Mouse (Mus musculus): ENCODE measurements around the gene Srpk2.
"Not testable (repeated sequence)": the region's sequence is repeated elsewhere in the genome, so short reads cannot be mapped to it uniquely, and the experiment has no call there.

Srpk2 gene

DNA sequence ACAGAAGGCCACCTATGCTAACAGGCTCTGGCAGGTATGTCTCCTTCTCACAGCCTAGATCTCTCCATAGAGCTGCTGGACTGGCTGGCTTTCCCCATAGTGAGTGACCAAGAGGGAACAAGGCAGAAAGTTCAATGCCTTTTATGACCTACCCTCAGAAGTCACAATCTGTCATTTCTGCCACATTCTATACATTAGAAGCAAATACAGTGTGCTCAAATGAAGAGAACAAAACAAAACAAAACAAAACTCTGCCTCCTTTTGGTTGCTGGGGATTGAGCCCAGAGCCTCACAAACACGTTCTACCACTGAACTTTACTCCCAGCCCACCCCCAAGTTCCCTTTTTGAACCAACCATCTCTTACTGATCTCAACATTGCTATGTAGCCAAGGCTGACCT lies at the start of gene Srpk2:
Gene Srpk2 (minus strand): TSS at position 101 of the 400 bp plus-strand sequence.
- in situ Hi-C loops (cut with MboI; ENCODE audit: low sequenced_read_pairs): no loop called here

DNA sequence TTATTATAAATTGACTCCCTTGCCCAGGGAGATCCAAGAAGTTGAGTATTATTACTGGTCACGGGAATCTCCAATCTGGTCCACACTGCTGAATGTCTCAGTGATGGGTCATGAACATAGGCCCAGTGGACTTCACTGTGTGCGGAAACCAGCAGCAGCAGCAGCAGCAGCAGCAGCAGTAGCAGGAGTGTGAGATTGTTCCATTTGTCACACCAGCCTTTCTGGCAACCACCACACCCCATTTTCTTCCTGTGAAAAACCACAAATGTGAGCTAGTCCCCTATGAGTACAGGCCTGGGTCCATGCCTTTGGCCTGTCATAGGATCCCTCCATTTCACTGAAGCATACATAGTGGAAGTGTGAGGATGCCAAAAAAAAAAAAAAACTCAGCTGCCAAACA lies 37.5 kb upstream of the Srpk2 start:
- in situ Hi-C loops (cut with MboI; ENCODE audit: low sequenced_read_pairs): no loop called here

DNA sequence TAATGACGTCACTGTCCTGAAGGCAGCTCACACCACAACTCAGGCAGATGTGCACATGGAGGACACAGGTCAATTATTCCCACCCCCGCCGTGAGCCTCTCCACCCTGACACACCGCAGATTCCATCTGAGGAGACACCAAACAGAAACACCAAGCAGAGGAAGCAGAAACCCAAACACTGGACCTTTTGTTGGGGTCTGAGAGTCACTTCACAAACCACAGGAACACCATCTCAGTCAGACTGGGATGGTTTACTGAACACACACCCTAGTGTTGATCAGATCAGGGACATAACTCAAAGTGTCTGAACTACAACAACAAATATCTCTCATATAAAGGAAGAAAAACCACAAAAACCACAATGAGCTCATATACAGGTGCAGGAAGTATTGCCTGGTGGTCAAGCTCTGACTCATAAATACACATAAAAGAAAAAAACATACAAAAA lies 34.5 kb upstream of the Srpk2 start:
- in situ Hi-C loops (cut with MboI; ENCODE audit: low sequenced_read_pairs): no loop called here

DNA sequence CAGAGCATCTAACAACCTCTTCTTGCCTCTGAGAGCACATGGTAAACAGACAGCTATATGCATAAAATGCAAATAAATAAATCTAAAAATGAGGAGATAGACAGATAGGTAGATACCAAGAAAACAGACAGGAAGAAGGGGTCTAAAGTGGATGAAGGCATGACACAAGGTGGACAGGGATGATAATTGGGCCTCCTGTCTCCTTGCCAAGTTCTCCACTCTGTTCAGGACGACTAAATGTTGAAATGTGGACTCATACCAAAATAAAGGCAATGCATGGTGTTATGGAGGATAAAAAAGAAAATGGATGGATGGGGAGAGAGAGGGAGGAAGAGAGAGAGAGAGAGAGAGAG lies 33.7 kb upstream of the Srpk2 start:
- in situ Hi-C loops (cut with MboI; ENCODE audit: low sequenced_read_pairs): no loop called here

DNA sequence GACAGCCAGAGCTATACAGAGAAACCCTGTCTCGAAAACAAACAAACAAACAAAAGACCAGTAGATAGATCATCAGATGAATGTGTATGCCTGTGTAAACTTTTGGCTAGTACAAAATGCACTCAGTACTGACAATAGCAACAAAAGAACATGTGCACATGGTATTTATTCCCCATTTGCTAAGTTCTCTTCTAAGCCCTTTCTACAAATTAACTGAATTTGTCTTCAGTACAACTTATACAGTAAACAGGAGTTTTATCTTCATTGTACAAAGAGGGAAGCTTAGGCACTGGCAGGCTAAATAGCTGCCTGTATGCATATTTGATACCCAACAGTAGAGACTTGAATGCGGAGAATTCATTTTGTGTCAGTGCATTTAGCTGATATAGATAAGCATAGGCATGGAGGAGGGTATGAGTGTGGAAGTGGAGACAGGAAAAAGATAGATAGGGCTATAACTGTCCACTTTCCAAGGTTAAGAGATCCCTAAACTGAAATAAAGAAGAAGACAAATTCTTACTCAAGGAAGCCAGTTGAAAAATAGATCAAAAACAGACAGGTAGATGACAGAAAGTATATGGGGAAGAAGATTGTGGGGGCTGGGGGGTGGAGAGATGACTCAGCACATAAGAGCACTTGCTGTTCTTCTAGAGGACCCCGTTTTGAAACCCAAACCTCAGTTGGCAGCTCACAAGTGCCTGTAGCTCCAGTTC lies 33.2 kb upstream of the Srpk2 start:
- in situ Hi-C loops (cut with MboI; ENCODE audit: low sequenced_read_pairs): no loop called here

DNA sequence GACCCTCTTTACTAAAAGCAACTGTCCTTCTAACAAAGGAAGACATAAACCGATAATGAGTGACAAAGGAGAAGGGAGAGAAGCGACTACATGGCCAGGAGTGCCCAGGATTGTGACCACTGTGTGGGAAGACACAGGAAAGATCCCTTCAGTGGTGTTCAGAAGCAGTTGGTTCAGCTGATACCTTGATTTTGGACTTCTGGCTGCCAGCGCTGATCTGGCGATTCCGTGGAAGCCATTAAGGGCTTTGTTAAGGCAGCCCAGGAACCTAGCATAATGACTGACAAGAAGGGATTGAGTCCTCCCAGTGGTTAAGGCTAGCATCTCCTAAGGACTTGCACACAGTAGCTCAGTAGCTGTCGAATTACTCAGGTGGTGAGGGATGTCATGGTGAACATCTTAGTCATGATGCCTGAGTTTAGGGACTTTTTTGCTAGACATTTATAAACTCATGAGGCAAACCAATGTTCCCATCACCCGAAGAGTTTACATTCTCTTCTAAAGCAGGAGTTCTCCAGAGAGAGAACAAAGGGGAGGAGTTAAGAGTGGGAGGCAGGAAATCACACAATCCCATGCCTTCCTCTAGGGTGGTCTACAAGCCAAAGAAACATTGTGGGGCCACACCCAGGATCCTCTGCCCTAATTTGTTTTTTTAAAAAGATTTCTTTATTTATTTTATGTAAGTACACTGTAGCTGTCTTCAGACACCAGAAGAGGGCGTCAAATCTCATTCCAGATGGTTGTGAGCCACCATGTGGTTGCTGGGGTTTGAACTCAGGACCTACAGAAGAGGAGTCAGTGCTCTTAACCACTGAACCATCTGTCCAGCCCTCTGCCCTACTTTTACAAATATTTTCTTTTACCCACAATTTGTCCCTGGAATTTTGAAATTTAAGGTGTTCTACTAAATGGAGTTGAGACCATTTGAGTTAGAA lies 29.3 kb upstream of the Srpk2 start:
- in situ Hi-C loops (cut with MboI; ENCODE audit: low sequenced_read_pairs): no loop called here

DNA sequence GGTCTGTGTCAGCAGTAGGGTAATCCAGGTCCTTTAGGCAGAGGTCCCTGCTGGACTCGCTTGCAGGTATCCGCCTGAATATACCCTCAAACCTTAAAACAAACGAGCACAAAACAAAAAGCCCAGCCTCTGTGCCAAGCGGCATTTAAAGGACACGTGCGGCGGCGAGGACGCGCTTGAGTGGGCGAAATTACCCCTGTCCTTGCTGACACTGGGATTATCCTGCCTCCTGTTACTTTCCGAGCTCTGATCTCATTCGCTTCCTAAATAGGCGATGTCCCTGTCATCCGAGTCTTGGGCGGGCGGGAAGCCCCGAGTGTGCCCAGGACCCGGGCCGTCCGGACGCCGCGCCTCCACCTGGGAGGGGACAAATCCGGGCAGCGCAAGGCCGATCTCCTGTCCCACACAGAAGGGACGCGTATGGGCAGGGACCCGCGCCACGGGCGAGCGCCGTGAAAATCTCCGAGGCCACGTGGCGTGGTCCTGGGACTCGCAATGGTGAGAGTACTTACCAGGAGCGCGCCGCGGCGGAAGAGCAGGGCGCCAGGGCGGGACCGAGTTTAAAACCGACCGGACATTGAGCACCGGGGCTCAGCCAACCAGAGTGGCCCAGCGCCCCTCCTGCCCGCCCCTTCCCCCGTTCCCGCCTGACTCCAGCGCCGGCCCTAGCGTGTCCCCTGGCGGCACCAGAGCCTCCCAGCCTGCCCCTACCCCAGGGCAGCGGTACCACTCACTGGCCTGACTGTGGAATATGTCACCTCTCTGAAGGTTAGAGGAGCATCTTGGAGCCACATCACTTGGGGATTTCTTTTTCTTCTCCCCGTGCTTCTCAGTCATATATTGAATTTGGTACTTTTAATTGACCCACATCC lies 27.9 kb upstream of the Srpk2 start:
- in situ Hi-C loops (cut with MboI; ENCODE audit: low sequenced_read_pairs): no loop called here

DNA sequence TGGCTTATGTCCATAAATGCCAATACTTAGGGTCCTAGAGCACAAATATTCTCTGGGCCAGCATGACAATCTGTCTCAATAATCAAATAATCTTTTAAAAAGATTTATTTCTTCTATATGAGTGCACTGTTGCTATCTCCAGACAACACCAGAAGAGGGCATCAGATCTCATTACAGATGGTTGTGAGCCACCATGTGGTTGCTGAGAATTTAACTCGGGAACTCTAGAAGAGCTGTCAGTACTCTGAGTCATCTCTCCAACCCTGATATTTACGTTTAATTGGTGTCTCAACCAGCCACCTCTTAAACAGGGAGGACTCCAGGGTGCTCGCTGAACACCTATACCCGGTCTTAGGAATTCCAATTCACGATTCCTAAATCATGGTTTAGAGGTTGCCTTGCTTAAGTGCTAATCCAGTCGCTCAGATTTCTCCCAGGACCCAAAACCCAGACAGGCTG lies 27.3 kb upstream of the Srpk2 start:
- in situ Hi-C loops (cut with MboI; ENCODE audit: low sequenced_read_pairs): not testable (repeated sequence)

DNA sequence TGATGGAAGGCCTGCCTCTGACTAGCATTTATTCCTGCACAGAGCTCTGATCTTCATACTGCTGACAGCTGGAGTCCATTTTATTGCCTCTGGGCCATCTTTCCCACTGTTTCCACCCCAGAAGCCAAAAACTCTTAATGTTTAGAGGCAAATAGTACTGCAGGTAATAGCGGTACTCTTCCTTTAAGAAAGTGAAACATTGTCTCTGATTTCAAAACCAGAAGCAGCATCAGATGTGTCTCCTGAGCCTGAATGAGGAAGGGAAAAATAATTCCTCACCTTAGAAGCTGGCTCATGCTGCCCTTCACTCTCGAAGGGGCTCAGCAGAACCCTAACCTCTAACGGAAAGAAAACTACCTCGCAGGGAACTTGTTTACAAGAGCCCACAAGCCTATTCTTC lies 26.8 kb upstream of the Srpk2 start:
- in situ Hi-C loops (cut with MboI; ENCODE audit: low sequenced_read_pairs): no loop called here

DNA sequence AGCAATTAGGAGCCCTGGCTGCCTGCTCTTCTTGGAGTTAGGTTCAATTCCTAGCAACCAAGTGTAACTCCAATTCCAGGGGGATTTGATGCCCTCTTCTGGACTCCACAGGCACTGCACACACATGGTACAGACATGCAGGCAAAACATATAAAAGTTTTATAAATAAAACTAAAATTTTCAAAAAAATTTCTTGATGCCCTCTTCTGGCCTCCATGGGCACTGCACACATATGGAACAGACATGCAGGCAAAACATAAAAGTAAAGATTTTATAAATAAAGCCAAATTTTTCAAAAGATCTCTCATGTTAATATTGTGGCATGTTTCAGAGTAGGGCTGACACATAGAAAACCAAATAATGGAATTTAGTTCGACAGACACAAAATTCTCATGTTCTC lies 25.2 kb upstream of the Srpk2 start:
- in situ Hi-C loops (cut with MboI; ENCODE audit: low sequenced_read_pairs): no loop called here

DNA sequence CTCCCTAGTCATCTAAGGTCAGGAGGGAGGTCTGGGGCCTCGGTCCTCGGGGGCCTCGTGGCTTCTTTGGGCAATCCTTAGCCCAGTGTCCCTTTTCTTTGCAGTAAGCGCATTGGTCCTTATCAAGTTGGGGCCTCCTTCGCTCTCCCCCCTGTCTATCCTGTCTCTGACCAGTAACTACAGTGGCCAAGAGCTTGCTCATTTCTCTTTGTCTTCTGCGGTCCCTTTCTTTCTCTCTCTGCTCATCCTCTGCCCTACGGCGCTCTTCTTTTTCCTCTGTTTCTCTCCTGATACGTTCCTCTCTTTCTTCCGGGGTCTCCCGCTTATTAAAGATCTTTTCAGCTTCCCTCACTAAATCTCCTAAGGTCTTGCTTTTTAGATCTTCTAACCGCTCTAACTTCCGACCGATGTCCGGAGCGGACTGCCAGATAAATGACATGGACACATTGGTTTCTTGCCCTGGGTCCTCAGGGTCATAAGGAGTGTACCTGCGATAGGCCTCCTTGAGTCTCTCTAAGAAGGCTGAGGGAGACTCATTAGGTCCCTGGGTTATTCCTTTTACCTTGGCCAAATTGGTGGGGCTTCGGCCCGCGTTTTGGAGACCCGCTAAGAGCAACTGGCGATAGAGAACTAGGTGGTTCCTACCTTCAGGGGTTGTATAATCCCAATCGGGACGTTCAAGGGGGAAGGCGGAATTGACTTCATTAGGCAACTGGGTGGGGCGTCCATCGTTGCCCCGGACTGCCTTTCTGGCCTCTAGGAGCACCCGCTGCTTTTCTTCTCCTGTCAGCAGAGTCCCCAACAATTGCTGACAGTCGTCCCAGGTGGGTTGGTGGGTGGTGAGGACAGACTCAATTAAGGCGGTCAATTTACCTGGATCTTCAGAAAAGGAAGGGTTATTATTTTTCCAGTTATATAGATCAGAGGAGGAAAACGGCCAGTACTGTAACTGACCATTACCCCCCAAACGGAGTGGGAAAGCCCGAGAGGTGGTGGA lies 22.5 kb upstream of the Srpk2 start:
- in situ Hi-C loops (cut with MboI; ENCODE audit: low sequenced_read_pairs): not testable (repeated sequence)

DNA sequence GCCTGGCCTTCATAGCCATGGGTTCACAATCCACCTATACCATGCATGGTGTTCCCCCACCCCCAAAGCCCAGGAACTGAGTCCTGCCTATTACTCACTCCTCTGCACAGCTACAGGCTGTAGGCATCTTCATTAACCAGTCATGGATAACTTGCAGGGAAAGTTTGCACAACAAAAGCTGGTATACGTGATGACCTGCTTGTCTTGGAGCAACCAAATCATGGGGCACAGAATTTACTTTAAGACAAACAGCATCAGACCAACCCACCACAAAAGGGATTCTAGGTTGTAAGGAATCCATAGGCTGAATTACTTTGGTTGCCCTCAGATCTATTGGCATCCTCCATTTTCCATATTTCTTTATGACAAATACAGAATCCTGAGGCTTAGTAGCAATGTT lies 13.0 kb upstream of the Srpk2 start:
- in situ Hi-C loops (cut with MboI; ENCODE audit: low sequenced_read_pairs): no loop called here

DNA sequence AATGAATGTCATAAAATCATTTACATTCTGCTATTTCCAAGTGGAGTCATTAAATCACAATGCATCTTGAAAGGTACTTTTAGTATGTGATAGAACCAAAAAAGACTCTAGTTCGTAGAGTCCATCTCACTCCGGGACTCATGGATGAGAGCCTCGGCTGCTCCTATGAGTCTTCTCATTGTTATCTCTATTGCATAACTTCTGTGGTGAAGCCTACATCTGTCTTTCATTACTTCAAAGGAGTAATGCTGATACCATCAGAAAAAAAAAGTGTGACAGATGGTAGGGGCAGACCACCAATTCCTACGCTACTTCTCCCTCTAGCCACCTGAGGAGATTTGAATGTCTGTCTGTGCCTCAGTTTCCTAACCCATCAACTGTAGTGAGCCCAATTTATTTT lies 986 bp downstream of the Srpk2 start:
- in situ Hi-C loops (cut with MboI; ENCODE audit: low sequenced_read_pairs): no loop called here

DNA sequence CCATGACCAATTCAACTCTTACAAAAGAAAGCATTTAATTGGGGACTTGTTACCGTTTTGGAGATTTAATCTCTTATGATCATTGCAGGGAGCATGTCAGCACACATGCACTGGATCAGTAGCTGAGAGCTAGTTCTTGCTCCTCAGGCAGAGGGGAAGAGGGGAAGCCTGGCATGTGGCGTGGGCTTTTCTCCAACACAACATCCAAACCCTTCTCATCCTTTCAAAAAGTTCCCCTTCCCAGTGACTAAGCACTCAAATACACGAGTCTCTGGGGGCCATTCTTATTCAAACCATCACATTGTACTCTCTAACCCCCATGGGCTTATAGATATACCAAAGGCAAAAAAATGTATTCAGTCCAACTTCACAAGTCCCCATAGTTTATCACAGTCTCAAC lies 5.4 kb downstream of the Srpk2 start:
- in situ Hi-C loops (cut with MboI; ENCODE audit: low sequenced_read_pairs): no loop called here

DNA sequence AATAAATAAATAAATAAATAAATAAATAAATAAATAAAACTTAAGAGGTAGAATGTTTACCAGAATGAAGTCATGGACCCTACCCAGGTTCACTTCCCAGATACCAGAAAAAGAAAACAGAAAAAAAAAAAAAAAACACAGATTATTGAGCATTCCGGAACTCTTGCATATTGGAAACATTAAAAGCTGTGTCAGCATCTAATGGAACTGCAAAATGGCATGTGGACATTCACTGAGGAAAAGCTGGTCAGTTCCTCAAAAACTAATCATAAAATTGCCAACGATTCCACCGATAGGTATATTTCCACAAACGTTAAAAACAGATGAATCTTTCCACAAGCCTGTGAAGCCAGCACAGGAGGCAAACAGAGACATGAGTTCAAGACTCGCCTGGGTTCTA lies 6.5 kb downstream of the Srpk2 start:
- in situ Hi-C loops (cut with MboI; ENCODE audit: low sequenced_read_pairs): no loop called here

DNA sequence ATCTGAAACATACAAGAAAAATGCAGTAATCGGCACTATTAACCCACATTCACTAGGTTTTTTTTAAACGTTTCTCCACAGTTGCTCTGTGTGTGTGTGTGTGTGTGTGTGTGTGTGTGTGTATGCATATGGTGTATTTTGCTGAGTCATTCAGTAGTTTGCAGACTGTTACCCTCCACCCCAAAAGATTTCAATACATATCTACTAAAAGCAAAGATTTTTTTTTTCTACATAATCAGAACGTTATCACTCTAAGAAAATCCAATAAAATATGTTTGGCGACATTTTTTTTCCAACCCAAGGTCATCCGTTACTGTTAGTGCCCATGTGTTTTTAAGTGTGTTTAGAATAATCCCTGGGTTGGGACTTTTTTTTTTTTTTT lies 7.4 kb downstream of the Srpk2 start:
- in situ Hi-C loops (cut with MboI; ENCODE audit: low sequenced_read_pairs): no loop called here

DNA sequence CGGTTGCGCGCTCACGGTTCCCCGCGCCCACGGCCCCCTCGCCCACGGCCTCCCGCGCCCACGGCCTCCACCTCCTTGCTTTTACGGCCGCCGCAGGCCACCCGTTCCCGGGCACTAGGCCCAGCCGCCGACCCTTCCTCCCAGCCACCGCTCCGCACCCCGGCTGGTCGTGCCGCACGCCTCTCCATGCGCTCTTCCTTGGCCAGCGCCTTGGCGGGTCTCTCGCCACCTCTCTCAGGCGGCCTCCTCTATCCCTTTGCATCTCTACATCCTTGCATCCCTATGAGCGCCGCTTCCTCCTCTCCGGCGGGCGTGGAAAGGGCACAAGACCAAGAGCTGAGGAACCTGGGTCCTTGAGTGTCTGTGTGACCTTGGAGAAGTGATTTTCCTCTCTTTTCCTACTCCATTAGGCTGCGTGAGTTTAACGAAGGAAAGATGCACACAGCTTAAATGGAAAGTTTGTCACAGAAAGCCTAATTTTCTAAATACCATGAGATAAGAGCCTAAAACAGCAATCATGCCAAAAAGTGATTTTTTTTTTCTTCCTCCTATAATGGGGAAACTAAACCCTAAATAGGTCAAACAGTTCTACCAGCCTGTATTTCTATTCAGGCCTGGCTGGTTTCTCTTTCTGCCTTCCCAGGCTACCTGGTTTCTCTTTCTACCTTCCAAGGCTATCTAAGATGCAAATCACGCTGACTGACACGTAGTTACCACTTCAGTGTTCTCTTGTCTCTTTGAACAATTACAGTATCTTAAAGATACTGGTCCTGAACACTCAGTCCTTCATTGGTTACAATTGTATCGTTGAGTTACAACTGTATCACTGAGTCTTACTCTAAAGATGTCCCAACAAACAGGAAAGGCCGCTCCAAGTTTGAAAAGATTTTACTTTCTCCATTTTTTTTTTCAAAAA lies 8.0 kb downstream of the Srpk2 start:
- in situ Hi-C loops (cut with MboI; ENCODE audit: low sequenced_read_pairs): no loop called here

DNA sequence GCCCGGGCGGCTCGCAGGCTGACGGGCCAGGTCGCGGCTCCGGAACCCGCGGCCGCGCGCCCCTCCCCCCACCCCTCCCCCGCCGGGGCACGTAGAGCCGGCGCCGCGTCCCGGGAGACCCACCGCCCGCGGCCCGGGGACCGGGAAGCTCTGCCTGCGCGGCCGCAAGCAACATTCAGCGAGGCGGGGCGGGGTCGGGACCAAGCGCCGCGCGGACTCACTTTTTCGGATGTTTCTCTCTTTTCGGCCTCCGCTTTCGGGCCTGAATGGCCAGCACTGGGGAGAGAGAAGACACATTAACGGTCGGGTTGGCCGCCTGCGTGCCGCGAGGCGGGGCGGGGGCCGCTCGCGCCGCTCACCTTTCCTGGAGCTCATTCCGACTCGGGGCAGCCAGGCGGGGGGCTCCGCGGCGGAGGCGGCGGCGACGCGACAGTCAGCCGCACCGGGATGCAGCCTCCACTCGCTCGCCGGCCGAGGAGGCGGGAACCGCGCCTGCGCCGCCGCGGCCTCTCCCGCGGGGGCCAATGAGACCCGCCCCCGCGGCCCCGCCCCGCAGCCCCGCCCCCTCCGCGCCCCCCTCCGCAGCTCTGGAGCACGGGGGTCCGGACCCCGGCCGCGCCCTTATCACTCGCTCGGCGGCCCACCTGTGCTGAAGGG lies 8.8 kb downstream of the Srpk2 start:
- in situ Hi-C loops (cut with MboI; ENCODE audit: low sequenced_read_pairs): no loop called here

Measured in CH12F3 (cell line).